Mouse (Mus musculus) limb, embryonic 11.5 days (tissue): ENCODE results near the gene Sept1. TPM values are rescaled to one million over a fixed set of nuclear protein-coding genes. Genes with fewer than 3 reads are reported as not detected.

Experiments used
- ATAC-seq: fragments of 200-750 bp; cut with Nextera tagmentation; 2 replicates; pipeline ENCODE4 v1.8.0; 2017; ENCODE audit warnings: low read depth; ENCODE audit not compliant: insufficient number of reproducible peaks, low FRiP score, low TSS enrichment
- DNase-seq: peaks from one replicate; pipeline ENCODE4 v3.0.0-alpha.2; 2015; ENCODE audit warnings: low spot score
- H3K27ac ChIP-seq: fragments of 300-500 bp; sonication (generic); replicated peaks from 2 replicates; pipeline ENCODE4 v1.5.1; 2014; ENCODE audit warnings: low read depth, mild to moderate bottlenecking, low read length
- H3K27me3 ChIP-seq: fragments of 300-500 bp; sonication (generic); 2 replicates; pipeline ENCODE4 v1.6.1; 2014; ENCODE audit warnings: mild to moderate bottlenecking, low read length, mixed read lengths; ENCODE audit not compliant: control insufficient read depth, insufficient read depth
- H3K36me3 ChIP-seq: fragments of 300-500 bp; sonication (generic); 2 replicates; pipeline ENCODE4 v1.6.1; 2014; ENCODE audit warnings: mild to moderate bottlenecking, low read length, moderate library complexity, mixed read lengths; ENCODE audit not compliant: control insufficient read depth, insufficient read depth
- H3K4me1 ChIP-seq: fragments of 300-500 bp; sonication (generic); 2 replicates; pipeline ENCODE4 v1.6.1; 2014; ENCODE audit warnings: low read length, mixed read lengths; ENCODE audit not compliant: control insufficient read depth, insufficient read depth
- H3K4me2 ChIP-seq: fragments of 300-500 bp; sonication (generic); 2 replicates; pipeline ENCODE4 v1.6.1; 2014; ENCODE audit warnings: low read depth, mild to moderate bottlenecking, moderate library complexity; ENCODE audit not compliant: severe bottlenecking
- H3K4me3 ChIP-seq: fragments of 300-500 bp; sonication (generic); 2 replicates; pipeline ENCODE4 v1.5.1; 2014; ENCODE audit warnings: low read depth, low read length
- H3K9ac ChIP-seq: fragments of 300-500 bp; sonication (generic); 2 replicates; pipeline ENCODE4 v1.6.1; 2014; ENCODE audit warnings: mild to moderate bottlenecking, low read length
- H3K9me3 ChIP-seq: fragments of 300-500 bp; sonication (generic); 2 replicates; pipeline ENCODE4 v1.6.1; 2016; ENCODE audit warnings: low read length; ENCODE audit not compliant: control insufficient read depth
- WGBS: fragments of 180-500 bp; shearing (Covaris S2); extraction: QIAGEN DNeasy Blood & Tissue Kit; methylation state at CpG from one replicate; pipeline ENCODE4 v1.1.7; 2014; 5-methylcytosine and 5-hydroxymethylcytosine counted together
- polyA plus RNA-seq: library from polyadenylated mRNA; unstranded; fragments of >200 nt; fragmentation: Nextera tagmentation; extraction: Ambion mirVana; gene quantifications from 2 replicates; pipeline ENCODE4 v1.2.1, GENCODE M21; 2014

Gene Sept1
- polyA plus RNA-seq, 1 experiment from 2014 or later: 23.1 TPM

GRCm38 (mm10) chr7:127180783-127181182, 52.1 kb downstream of the Sept1 start:
- no peak overlapping the region for H3K9ac ChIP-seq
- no peaks in the 10 kb centered on the region for H3K4me1 ChIP-seq
- H3K9me3 ChIP-seq: no peaks in the 10 kb centered on the region
- H3K4me3 ChIP-seq: no peak overlapping the region
- DNase-seq (no peak), ATAC-seq (no peak)
- 66% methylated on average over 2 of the region's 2 CpGs for WGBS
- no peaks in the 10 kb centered on the region for H3K36me3 ChIP-seq
- no peak overlapping the region for H3K4me2 ChIP-seq
- H3K27me3 ChIP-seq: no peaks in the 10 kb centered on the region
- no peak overlapping the region for H3K27ac ChIP-seq

- no peaks in the 10 kb centered on the region for H3K9me3 ChIP-seq
- no peaks in the 10 kb centered on the region for H3K4me1 ChIP-seq
- no peak overlapping the region for H3K4me2 ChIP-seq
- no peak overlapping the region for H3K9ac ChIP-seq
- H3K27me3 ChIP-seq: no peaks in the 10 kb centered on the region
- no peaks in the 10 kb centered on the region for H3K36me3 ChIP-seq
- H3K27ac ChIP-seq: no peak overlapping the region
- ATAC-seq (no peak), DNase-seq (no peak)
- WGBS: 72% methylated on average over 4 of the region's 4 CpGs
- H3K4me3 ChIP-seq: no peak overlapping the region
Observed at GRCm38 (mm10) chr7:127176937-127177336, 56.0 kb downstream of the Sept1 start.

GRCm38 (mm10) chr7:127166501-127166900, 66.4 kb downstream of the Sept1 start:
- Histone ChIP-seq H3K36me3 (no peaks in the 10 kb centered on the region), H3K27ac (no peak overlapping the region), H3K4me1 (no peaks in the 10 kb centered on the region), H3K4me3 (no peak overlapping the region), H3K9me3 (no peaks in the 10 kb centered on the region), H3K4me2 (no peak overlapping the region), H3K27me3 (no peaks in the 10 kb centered on the region), H3K9ac (no peak overlapping the region)
- WGBS: 84% methylated on average over 5 of the region's 5 CpGs
- no peak for DNase-seq
- ATAC-seq: no peak

- no peak for DNase-seq
- no peak overlapping the region for H3K4me3 ChIP-seq
- no peak for ATAC-seq
- no peak overlapping the region for H3K9ac ChIP-seq
- H3K4me1 ChIP-seq: no peaks in the 10 kb centered on the region
- WGBS: 88% methylated on average over 12 of the region's 12 CpGs
- no peaks in the 10 kb centered on the region for H3K9me3 ChIP-seq
- H3K27ac ChIP-seq: no peak overlapping the region
- no peaks in the 10 kb centered on the region for H3K36me3 ChIP-seq
- no peak overlapping the region for H3K4me2 ChIP-seq
- H3K27me3 ChIP-seq: no peaks in the 10 kb centered on the region
Observed at GRCm38 (mm10) chr7:127165607-127166493, 67.1 kb downstream of the Sept1 start.

Other genes starting within 250 kb of the Sept1 start
- gene Mvp, start 218.5 kb downstream of the Sept1 start, polyA plus RNA-seq: 2.3 and 3.0 TPM in 2 replicates
- not detected in 2 replicates for gene Pagr1b, start 216.6 kb downstream of the Sept1 start, polyA plus RNA-seq
- gene Pagr1a, start 215.8 kb downstream of the Sept1 start, polyA plus RNA-seq: 59.5 and 88.7 TPM in 2 replicates
- 26.2 and 66.8 TPM in 2 replicates for gene Gm42742, start 212.0 kb downstream of the Sept1 start, polyA plus RNA-seq
- 7.7 and 9.2 TPM in 2 replicates for gene Prrt2, start 211.9 kb downstream of the Sept1 start, polyA plus RNA-seq
- gene Maz, start 206.1 kb downstream of the Sept1 start, polyA plus RNA-seq: 84.8 TPM in 2 replicates
- 196 and 199 TPM in 2 replicates for gene Kif22, start 190.7 kb downstream of the Sept1 start, polyA plus RNA-seq
- gene Zg16, start 145.8 kb downstream of the Sept1 start, polyA plus RNA-seq: not detected in 2 replicates
- gene AI467606, start 141.8 kb downstream of the Sept1 start, polyA plus RNA-seq: 1.7 TPM in 2 replicates
- gene Qprt, start 110.9 kb downstream of the Sept1 start, polyA plus RNA-seq: 1.3 and 1.6 TPM in 2 replicates
- gene Spn, start 95.3 kb downstream of the Sept1 start, polyA plus RNA-seq: 0.05 and 0.20 TPM in 2 replicates
- 77.0 and 83.7 TPM in 2 replicates for gene Cd2bp2, start 37.1 kb downstream of the Sept1 start, polyA plus RNA-seq
- gene Tbc1d10b, start 24.7 kb downstream of the Sept1 start, polyA plus RNA-seq: 24.8 and 30.6 TPM in 2 replicates
- 33.6 and 33.7 TPM in 2 replicates for gene Mylpf, start 24.2 kb downstream of the Sept1 start, polyA plus RNA-seq
- gene Zfp553, start 69 bp downstream of the Sept1 start, polyA plus RNA-seq: 24.2 and 29.1 TPM in 2 replicates
- 65.6 and 69.0 TPM in 2 replicates for gene Zfp771, start 11.1 kb upstream of the Sept1 start, polyA plus RNA-seq
- gene Dctpp1, start 27.6 kb upstream of the Sept1 start, polyA plus RNA-seq: 290 and 292 TPM in 2 replicates
- 94.5 and 104 TPM in 2 replicates for gene Sephs2, start 40.9 kb upstream of the Sept1 start, polyA plus RNA-seq
- 0.18 and 0.44 TPM in 2 replicates for gene Itgal, start 63.1 kb upstream of the Sept1 start, polyA plus RNA-seq
- gene Zfp768, start 112.5 kb upstream of the Sept1 start, polyA plus RNA-seq: 6.0 TPM in 2 replicates
- gene Zfp747, start 142.9 kb upstream of the Sept1 start, polyA plus RNA-seq: 8.6 and 9.2 TPM in 2 replicates
- 6.3 and 6.8 TPM in 2 replicates for gene 9130019O22Rik, start 154.0 kb upstream of the Sept1 start, polyA plus RNA-seq
- gene E430018J23Rik, start 160.5 kb upstream of the Sept1 start, polyA plus RNA-seq: 7.4 and 9.0 TPM in 2 replicates
- gene Zfp764, start 173.7 kb upstream of the Sept1 start, polyA plus RNA-seq: 7.5 and 7.7 TPM in 2 replicates
- gene Zfp688, start 188.9 kb upstream of the Sept1 start, polyA plus RNA-seq: 33.7 and 37.7 TPM in 2 replicates
- gene Zfp689, start 216.0 kb upstream of the Sept1 start, polyA plus RNA-seq: 16.5 and 17.6 TPM in 2 replicates
- gene Prr14, start 226.5 kb upstream of the Sept1 start, polyA plus RNA-seq: 49.1 and 53.4 TPM in 2 replicates
- gene Fbrs, start 246.1 kb upstream of the Sept1 start, polyA plus RNA-seq: 13.2 and 14.3 TPM in 2 replicates